In genomic region chr4:128609276-128609924, GRCm38 (mm10) we compare ENCODE assay signal across 8 mouse cellular contexts. TPM values are rescaled to one million over a fixed set of nuclear protein-coding genes. Genes with fewer than 3 reads are reported as not detected.
DNase-seq lines count a peak whose midpoint lies in the region; ATAC-seq and TF ChIP-seq lines count a peak whose summit lies in the region.

No protein-coding gene starts in this region.

- peak; percentile 54 for ATAC-seq in kidney, embryonic 14.5 days (ENCODE audit: low FRiP score, low TSS enrichment)
- ATAC-seq in hindbrain, postnatal 0 days = no peak; the same call in 1 of the 2 replicates

- H3K27ac ChIP-seq in kidney, embryonic 14.5 days (ENCODE audit: low read depth, low read length) = no peak overlapping the region
- H3K27ac ChIP-seq in cortical plate, adult 2 months (ENCODE audit: insufficient read depth, low read length) = peak overlapping the region; percentile 51; the same call in 1 of the 2 replicates
- peak overlapping the region; percentile 51; the same call in 1 of the 2 replicates for H3K27ac ChIP-seq in hindbrain, postnatal 0 days
- peak overlapping the region; percentile 90 for H3K27ac ChIP-seq in midbrain, embryonic 10.5 days (replicated peaks)

- no peak for TF ChIP-seq POLR2A in cortical plate, adult 2 months (IDR thresholded peaks at IDR 0.05; ENCODE audit: extremely low read depth, insufficient read depth, low read length)

- 10% methylated on average over 25 of the region's 27 CpGs for WGBS in kidney, embryonic 14.5 days
- 10% methylated on average over 23 of the region's 27 CpGs for WGBS in hindbrain, postnatal 0 days
- WGBS in midbrain, embryonic 10.5 days = 10% methylated on average over 27 of the region's 27 CpGs

- peaks cover 1% of the 10 kb centered on the region; the same call in 1 of the 2 replicates for H3K36me3 ChIP-seq in kidney, embryonic 14.5 days (ENCODE audit: control insufficient read depth, insufficient read depth, low read length)
- no peaks in the 10 kb centered on the region; the same call in 1 of the 2 replicates for H3K36me3 ChIP-seq in hindbrain, postnatal 0 days (ENCODE audit: insufficient read depth, low read length)
- H3K36me3 ChIP-seq in midbrain, embryonic 10.5 days = peaks cover 7% of the 10 kb centered on the region

- H3K9ac ChIP-seq in kidney, embryonic 14.5 days (ENCODE audit: low read depth, low read length) = peak overlapping the region; percentile 60
- peak overlapping the region; percentile 51 for H3K9ac ChIP-seq in hindbrain, postnatal 0 days (replicated peaks; ENCODE audit: low read length)

- no peaks in the 10 kb centered on the region for H3K27me3 ChIP-seq in kidney, embryonic 14.5 days (ENCODE audit: control insufficient read depth, insufficient read depth, low read length)
- H3K27me3 ChIP-seq in hindbrain, postnatal 0 days (ENCODE audit: insufficient read depth, low read length) = no peaks in the 10 kb centered on the region
- 0 out of 2 replicates have a peak, but pooled peaks cover under 1% of the 10 kb centered on the region for H3K27me3 ChIP-seq in midbrain, embryonic 10.5 days (ENCODE audit: low read depth, poor library complexity, severe bottlenecking)

- DNase-seq in kidney, adult 11 months = no peak
- no peak for DNase-seq in hindbrain, postnatal 0 days (ENCODE audit: low spot score)
- DNase-seq in midbrain, embryonic 10.5 days (ENCODE audit: low spot score) = no peak
- no peak for DNase-seq in thymus, postnatal 0 days (ENCODE audit: low spot score)
- no peak for DNase-seq in ovary, postnatal 36 days (ENCODE audit: low spot score)
- no peak for DNase-seq in ovary, postnatal 14 days (ENCODE audit: low spot score)

- peak overlapping the region; percentile 64 for H3K4me2 ChIP-seq in kidney, embryonic 14.5 days (replicated peaks; ENCODE audit: low read depth, low read length)
- H3K4me2 ChIP-seq in hindbrain, postnatal 0 days (ENCODE audit: low read depth, low read length) = peak overlapping the region; percentile 79

- H3K4me3 ChIP-seq in kidney, embryonic 14.5 days (ENCODE audit: low read length) = peak overlapping the region; percentile 53
- peak overlapping the region; percentile 76 for H3K4me3 ChIP-seq in cortical plate, adult 2 months (ENCODE audit: insufficient read depth, low read length)
- peak overlapping the region; percentile 60 for H3K4me3 ChIP-seq in hindbrain, postnatal 0 days (ENCODE audit: low read length)
- peak overlapping the region; percentile 76 for H3K4me3 ChIP-seq in midbrain, embryonic 10.5 days

- no peak for TF ChIP-seq CTCF in cortical plate, adult 2 months (IDR thresholded peaks at IDR 0.05; ENCODE audit: extremely low read depth, insufficient read depth, low read length)
- no peak for TF ChIP-seq CTCF in hindbrain, postnatal 0 days (IDR thresholded peaks at IDR 0.05; ENCODE audit: low read depth)

- no peaks in the 10 kb centered on the region for H3K9me3 ChIP-seq in kidney, embryonic 14.5 days (ENCODE audit: control insufficient read depth, low read length)
- H3K9me3 ChIP-seq in hindbrain, postnatal 0 days (ENCODE audit: low read length) = no peaks in the 10 kb centered on the region
- H3K9me3 ChIP-seq in midbrain, embryonic 10.5 days (replicated peaks) = no peaks in the 10 kb centered on the region

- H3K4me1 ChIP-seq in kidney, embryonic 14.5 days (ENCODE audit: control insufficient read depth, insufficient read depth, low read length) = peaks cover 3% of the 10 kb centered on the region; the same call in 1 of the 2 replicates
- H3K4me1 ChIP-seq in cortical plate, adult 2 months (ENCODE audit: control insufficient read depth, insufficient read depth, low read length) = peaks cover 4% of the 10 kb centered on the region
- peaks cover 4% of the 10 kb centered on the region; the same call in 1 of the 2 replicates for H3K4me1 ChIP-seq in hindbrain, postnatal 0 days (ENCODE audit: insufficient read depth, low read length)
- H3K4me1 ChIP-seq in midbrain, embryonic 10.5 days = peaks cover 22% of the 10 kb centered on the region

RNA-seq across cellular contexts. Expression of gene Zscan20, which starts 0.5 kb away (rescaled TPM):
- polyA plus RNA-seq in kidney, embryonic 14.5 days (2014; fragmentation: Nextera tagmentation; extraction: Ambion mirVana) = 3.2 and 4.4 TPM in 2 replicates
- 4.2 and 4.5 TPM in 2 replicates for polyA plus RNA-seq in cortical plate, adult 2 months (2012; rRNA removed)
- 6.7 and 15.3 TPM in 2 replicates for total RNA-seq in hindbrain, postnatal 0 days (2014; rRNA removed)
- polyA plus RNA-seq in hindbrain, postnatal 0 days (2015; fragmentation: Nextera tagmentation; extraction: Ambion mirVana) = 1.8 and 1.9 TPM in 2 replicates
- 6.1 and 8.2 TPM in 2 replicates for polyA plus RNA-seq in midbrain, embryonic 10.5 days (2016; fragmentation: Nextera tagmentation; extraction: Ambion mirVana)
- polyA plus RNA-seq in thymus, postnatal 0 days (2015; fragmentation: Nextera tagmentation; extraction: Ambion mirVana) = 3.1 and 3.6 TPM in 2 replicates

RNA-seq across cellular contexts. Expression of gene Tlr12, which starts 9.0 kb away (rescaled TPM):
- 0.91 and 1.1 TPM in 2 replicates for polyA plus RNA-seq in kidney, embryonic 14.5 days (2014; fragmentation: Nextera tagmentation; extraction: Ambion mirVana)
- 0.91 and 1.0 TPM in 2 replicates for polyA plus RNA-seq in cortical plate, adult 2 months (2012; rRNA removed)
- 1.0 and 1.2 TPM in 2 replicates for total RNA-seq in hindbrain, postnatal 0 days (2014; rRNA removed)
- 0.89 and 1.4 TPM in 2 replicates for polyA plus RNA-seq in hindbrain, postnatal 0 days (2015; fragmentation: Nextera tagmentation; extraction: Ambion mirVana)
- 0.72 and 0.80 TPM in 2 replicates for polyA plus RNA-seq in midbrain, embryonic 10.5 days (2016; fragmentation: Nextera tagmentation; extraction: Ambion mirVana)
- polyA plus RNA-seq in thymus, postnatal 0 days (2015; fragmentation: Nextera tagmentation; extraction: Ambion mirVana) = 11.0 and 13.9 TPM in 2 replicates

RNA-seq across cellular contexts. Expression of gene Phc2, which starts 45.1 kb away (rescaled TPM):
- polyA plus RNA-seq in kidney, embryonic 14.5 days (2014; fragmentation: Nextera tagmentation; extraction: Ambion mirVana) = 46.6 and 50.2 TPM in 2 replicates
- polyA plus RNA-seq in cortical plate, adult 2 months (2012; rRNA removed) = 88.5 and 92.4 TPM in 2 replicates
- 103 and 125 TPM in 2 replicates for total RNA-seq in hindbrain, postnatal 0 days (2014; rRNA removed)
- 46.1 and 50.7 TPM in 2 replicates for polyA plus RNA-seq in hindbrain, postnatal 0 days (2015; fragmentation: Nextera tagmentation; extraction: Ambion mirVana)
- polyA plus RNA-seq in midbrain, embryonic 10.5 days (2016; fragmentation: Nextera tagmentation; extraction: Ambion mirVana) = 20.8 and 30.0 TPM in 2 replicates
- 42.9 and 44.9 TPM in 2 replicates for polyA plus RNA-seq in thymus, postnatal 0 days (2015; fragmentation: Nextera tagmentation; extraction: Ambion mirVana)
